Mouse (Mus musculus) brain, embryonic 14.5 days (tissue): Measurements from ENCODE around the gene Nars2.

Experiments used
- CTCF ChIP-seq: fragments of 200-500 bp; IDR thresholded peaks from 2 replicates; pipeline ENCODE4 v1.5.1; 2012; ENCODE audit warnings: inconsistent platforms, mild to moderate bottlenecking, moderate library complexity, borderline replicate concordance; ENCODE audit not compliant: insufficient read depth, insufficient read length; ENCODE audit errors: extremely low read depth
- POLR2A ChIP-seq: fragments of 200-500 bp; IDR thresholded peaks from 2 replicates; pipeline ENCODE4 v1.6.1; 2012; ENCODE audit warnings: mild to moderate bottlenecking, inconsistent platforms, borderline replicate concordance; ENCODE audit not compliant: poor library complexity, insufficient read depth, insufficient read length, severe bottlenecking; ENCODE audit errors: extremely low read depth

GRCm38 (mm10) chr7:96983660-96984347, 32.5 kb downstream of the Nars2 start:
- TF ChIP-seq CTCF (no peak), POLR2A (no peak)
